Mouse (Mus musculus) CH12F3 (cell line): ENCODE measurements at regions not wholly inside any gene's neighbourhood (a gene's known extent, or its start where the extent isn't known, plus 50 kb on each side); places are given as distances from the start of the nearest gene placed in this dataset.
"Not testable (repeated sequence)": the region's sequence is repeated elsewhere in the genome, so short reads cannot be mapped to it uniquely, and the experiment has no call there.

Experiments
- in situ Hi-C: fragments of 300-500 bp; cut with MboI; formaldehyde crosslinking; loops from 2 replicates; pipeline ENCODE4 v1.14.3; 2020; ENCODE audit warnings: low sequenced_read_pairs

DNA sequence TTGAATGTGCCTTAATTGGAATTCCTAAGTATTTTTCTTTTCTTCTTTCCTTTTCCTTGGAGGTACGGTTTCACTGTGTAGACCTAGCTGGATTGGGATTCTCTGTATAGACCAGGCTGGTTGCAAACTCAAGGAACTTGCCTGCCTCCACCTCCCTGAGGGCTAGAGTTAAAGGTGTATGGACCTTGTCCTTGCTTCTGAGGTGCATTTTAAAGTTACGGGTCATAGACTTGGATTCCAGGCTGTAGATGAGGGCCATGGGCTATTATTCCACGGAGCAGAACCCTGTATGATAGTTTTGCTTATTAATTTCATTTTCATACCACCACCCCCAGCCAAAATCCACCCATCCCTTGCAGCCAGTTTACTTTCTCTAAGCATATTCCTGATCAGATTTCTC is 50.7 kb upstream of the Wdr26 start:
- in situ Hi-C loops = no loop called here

DNA sequence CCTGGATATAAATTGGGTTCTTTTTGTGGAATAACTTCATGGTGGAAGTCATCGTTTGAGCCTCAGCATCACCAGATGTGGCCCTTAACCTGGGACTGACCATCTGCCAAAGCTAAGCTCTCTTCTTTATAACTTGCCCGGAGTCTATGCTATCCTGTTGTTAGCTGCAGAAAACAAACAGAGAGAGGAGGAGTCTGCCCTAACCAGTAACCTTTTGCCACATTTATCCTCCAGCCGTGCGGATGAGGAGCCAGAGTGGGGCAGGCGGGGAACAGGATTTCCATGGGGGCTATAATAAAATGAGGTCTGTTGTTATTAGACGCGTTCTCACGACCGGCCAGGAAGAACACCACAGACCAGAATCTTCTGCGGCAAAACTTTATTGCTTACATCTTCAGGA is 51.4 kb upstream of the Wdr26 start:
- in situ Hi-C loops = no loop called here

DNA sequence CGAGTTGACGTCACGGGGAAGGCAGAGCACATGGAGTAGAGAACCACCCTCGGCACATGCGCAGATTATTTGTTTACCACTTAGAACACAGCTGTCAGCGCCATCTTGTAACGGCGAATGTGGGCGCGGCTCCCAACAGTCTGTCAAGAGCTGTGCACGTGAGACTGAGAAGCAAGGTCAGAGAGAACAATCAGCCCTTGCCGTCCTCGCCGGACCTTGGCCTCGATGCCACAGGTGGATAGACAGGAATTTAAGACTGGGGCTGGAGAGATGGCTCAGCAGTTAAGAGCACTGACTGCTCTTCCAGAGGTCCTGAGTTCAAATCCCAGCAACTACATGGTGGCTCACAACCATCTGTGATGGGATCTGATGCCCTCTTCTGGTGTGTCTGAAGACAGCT is 58.7 kb upstream of the Wdr26 start:
- in situ Hi-C loops = loop anchor here (10.0 kb wide), 1 partner anchor 264 kb away; no protein-coding TSS in a partner anchor

DNA sequence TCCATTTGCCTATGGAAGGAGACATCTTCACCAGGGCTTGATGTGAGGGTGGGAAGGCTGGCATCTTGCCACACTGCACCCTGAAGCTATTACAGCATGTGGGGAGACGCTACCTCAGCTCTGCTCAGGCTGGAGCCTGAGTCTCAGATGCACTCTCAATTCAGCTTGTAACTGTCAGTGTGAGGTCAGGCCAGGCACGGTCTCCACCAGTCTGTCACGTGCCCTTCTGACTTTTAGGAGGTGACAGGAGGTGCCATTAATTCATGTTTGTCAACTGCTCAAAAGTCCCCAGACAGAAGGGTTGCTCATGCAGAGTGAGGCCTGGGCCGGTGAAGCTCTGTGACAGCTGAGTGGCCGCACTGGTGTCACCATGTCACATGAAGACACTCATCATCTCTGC is 59.4 kb upstream of the Wdr26 start:
- in situ Hi-C loops = loop anchor here (10.0 kb wide), 1 partner anchor 264 kb away; no protein-coding TSS in a partner anchor

DNA sequence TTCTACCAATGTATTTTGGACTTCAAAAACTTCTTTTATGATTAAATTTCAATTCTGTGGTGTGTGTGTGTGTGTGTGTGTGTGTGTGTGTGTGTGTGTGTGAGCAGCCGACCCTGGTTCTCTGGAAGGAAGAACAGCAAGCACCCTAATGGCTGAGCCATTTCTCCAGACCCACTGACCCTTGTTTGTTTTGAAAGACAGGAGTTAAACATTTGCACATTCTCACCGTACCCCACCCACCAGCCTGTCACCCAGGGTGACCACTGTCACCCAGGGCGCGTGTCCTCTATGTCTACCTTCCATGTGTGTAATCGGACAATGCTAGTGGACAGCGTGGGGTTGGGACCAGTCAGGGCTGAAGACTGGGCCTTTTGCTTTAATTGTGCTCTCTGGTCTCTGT is 60.0 kb upstream of the Wdr26 start:
- in situ Hi-C loops = loop anchor here (10.0 kb wide), 1 partner anchor 263 kb away; no protein-coding TSS in a partner anchor

DNA sequence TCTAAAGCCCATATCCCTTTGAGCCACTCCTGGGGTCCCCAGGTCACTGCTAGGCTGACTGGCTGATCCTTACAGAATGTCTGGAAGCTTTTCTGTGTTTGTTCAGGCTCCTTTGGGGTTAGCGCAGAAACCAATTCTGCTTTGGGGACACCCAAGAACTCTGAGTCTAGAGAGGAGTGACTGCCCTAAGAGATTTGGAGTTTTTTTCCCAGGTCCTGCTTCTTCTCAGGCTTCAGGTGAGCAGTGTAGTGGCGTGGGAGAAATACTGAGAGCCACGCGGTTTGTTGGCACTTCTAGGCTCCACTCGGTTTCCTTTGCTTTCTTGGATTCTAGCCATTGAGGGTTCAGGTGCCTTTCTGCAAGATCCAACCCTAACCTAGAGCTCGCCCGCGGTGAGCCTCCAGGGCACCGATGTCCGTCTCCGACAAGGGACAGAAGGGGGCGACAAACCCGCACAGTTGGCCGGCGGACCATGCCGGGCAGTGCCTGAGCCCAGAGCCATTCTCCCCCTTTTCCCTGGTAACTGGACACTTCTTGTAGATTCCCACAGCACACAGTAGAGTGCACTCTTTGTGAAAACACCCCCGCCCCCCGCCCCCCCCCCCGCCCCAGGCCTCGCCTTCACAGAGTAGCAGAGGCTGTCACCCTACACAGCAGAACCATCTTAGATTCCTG is 61.0 kb upstream of the Wdr26 start:
- in situ Hi-C loops = loop anchor here (10.0 kb wide), 1 partner anchor 262 kb away; no protein-coding TSS in a partner anchor

DNA sequence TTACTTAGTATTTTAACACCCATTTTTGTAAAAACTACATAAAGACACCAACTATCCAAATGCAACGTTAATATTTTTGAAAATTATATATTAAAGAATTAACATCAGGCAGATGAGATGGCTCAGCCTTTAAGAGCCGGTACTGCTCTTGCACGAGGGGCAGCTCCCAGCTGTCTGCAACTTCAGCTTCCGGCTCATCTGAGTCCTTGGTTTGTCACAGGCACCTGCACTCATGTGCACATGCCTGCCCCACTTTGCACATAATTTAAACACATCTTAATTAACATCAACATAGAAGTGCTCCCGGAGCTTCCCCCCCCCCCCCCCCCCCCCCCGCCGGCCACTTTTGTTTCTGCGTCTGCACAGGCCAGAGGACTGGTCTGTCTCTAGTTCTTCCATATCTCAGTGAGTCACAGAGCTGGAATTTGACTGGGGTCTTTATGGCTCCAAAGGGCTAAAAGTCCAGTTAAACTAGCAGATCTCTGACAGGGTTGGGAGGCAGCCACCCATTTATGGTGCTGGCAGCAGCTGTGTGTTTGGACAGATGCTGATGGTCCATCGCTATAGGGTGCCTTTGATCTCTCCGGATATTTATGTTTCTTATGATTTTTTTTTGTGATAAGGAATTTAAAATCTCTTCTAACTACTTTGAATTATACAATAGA is 61.9 kb upstream of the Wdr26 start:
- in situ Hi-C loops = loop anchor here (10.0 kb wide), 1 partner anchor 261 kb away; no protein-coding TSS in a partner anchor

DNA sequence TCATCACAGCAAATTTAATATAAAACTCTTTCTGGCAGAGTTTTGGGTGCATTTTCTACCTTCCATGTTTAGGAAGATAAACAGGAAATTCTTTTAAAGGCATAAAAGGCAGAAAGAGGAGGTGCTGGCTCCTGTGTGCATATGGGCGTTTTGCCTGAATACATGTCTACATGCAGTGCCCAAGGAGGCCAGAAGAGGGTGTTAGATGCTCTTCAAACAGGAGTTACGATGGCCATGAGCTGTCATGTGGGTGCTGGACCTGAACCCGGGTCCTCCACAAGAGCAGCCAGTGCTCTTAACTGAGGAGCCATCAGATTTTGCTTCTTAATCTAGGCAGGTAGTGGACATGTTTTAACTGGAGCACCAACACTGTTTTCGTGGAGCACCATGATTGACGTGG is 69.0 kb upstream of the Wdr26 start:
- in situ Hi-C loops = no loop called here

DNA sequence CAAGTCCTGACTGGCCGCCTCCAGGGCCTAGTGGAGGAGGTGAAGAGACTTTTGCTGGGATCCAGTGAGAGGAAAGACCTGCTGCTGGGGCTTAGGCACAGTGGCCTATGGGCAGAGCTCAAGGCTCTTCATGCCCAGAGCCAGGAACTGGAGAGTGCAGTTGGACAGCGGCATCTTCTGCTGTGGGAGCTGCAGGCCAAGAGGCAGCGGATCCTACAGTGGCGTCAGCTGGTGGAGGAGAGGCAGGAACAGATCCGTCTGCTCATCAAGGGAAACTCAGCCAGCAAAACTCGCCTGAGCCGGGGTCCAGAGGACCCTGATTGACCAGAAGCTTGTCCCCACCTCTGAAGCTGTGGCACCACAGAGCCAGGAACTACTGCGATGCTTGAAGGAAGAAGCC is 69.4 kb upstream of the Cnih3 start:
- in situ Hi-C loops = not testable (repeated sequence)

DNA sequence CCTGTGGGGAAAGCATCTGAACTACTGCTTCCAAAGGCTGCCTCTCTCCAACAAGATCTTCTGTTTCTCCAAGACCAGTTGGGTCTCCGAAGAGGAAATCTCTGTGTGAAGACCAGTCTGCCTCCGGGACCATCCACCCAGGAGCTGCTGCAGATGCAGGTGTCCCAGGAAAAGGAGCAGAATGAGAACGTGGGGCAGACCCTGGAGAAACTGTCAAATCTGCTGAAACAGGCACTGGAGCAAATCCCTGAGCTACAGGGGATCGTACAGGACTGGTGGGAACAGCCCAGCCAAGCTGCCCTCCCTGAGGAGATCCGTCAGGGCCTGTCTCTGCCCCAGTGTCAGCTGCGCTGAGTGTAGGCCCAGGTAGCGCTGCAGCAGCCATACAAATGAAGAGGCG is 68.9 kb upstream of the Cnih3 start:
- in situ Hi-C loops = not testable (repeated sequence)

DNA sequence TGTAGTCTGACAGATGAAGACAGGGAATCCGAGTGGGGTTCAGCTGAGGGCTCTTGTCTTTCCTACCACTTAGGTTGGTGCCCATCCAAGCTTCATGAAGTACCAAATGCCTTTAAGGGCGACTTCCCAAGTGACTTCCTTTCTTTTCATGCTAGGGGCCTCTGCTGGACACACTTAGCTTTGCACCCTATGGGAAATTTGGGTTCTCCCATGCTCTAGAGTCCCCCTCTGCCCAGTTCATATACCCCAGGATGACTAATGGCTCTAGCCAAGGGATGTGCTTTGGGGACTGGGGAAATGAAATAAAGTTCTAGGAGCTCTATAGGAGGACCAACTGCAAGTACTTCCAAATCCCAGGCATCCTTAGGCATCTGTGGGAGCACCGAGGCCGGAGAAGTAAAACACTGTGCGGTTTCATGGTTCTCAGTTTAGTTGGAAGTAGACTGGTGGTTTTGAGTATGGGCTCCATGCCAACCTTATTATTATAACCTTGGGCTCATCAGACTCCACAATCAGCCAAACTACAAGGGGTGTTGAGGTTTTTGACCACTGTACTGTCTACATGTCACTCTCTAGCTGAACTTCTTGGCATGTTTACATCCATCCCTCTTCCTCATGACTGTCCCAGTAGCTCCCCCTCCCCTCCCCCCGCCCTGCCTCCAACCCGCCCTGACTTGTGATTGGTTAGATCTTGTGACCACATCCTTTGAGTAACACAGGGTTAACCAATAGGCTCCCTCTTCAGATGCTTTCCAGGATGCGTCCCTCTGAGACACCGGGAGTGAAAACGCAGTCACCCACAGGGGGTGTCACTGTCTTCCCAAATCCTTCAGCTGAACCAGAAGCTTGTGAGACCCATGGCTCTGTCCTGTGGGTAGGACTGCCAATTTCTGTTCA is 67.9 kb upstream of the Cnih3 start:
- in situ Hi-C loops = no loop called here

DNA sequence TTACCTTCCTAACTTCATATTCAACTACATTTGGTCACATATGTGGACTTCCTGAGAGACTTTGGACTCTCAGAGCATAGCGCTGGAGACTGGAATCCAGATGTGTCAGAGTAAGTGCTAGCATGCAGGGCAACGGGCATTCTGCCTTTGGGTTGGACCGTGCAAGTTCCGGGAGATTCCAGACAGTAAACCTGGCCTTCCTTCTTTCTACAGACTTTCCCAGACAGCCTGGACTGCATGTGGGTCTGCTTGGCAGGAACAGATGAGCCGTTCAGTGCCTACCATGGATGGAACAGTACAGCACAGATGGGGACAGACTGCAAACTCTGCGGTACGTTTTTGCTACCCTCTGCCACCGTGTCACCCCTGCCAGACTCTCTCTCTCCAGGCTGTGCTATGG is 66.8 kb upstream of the Cnih3 start:
- in situ Hi-C loops = no loop called here

DNA sequence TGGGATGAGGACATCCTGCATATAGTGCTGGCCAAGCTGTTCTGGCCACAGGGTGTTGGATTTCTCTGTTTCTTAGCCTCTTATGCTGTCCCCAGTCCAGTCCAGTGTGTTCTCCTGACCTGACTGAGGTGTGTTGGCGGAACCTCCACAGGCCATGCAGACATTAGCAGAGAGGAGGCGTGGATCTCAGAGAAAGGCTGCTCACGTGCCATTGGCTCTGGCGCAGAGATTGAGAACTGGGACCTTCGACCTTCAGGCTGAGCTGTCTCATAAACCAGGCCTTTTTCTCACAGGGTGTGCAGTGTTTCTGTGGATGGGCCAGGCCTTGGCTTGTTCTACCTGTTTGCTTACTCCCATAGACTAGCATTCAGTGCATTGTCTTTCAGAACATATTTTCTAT is 66.3 kb upstream of the Cnih3 start:
- in situ Hi-C loops = no loop called here

DNA sequence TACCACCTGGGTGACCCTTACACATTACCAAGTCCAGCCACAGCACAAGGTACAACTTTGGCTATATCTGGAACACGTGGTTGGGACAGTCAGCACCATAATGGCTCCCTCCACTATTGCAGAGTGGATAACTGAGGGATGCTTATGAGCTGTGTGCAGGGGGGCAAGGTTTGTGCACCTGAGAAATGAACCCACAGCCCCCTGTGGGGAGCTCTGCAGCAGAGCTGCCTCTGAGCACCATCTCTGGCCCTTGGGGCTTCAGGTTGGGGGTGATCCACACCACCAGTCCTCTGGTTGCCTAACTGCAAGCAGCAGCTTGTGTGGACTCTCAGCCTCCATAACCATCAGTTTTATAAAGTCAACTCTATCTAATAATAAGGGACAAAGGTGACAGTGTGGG is 65.3 kb upstream of the Cnih3 start:
- in situ Hi-C loops = no loop called here

DNA sequence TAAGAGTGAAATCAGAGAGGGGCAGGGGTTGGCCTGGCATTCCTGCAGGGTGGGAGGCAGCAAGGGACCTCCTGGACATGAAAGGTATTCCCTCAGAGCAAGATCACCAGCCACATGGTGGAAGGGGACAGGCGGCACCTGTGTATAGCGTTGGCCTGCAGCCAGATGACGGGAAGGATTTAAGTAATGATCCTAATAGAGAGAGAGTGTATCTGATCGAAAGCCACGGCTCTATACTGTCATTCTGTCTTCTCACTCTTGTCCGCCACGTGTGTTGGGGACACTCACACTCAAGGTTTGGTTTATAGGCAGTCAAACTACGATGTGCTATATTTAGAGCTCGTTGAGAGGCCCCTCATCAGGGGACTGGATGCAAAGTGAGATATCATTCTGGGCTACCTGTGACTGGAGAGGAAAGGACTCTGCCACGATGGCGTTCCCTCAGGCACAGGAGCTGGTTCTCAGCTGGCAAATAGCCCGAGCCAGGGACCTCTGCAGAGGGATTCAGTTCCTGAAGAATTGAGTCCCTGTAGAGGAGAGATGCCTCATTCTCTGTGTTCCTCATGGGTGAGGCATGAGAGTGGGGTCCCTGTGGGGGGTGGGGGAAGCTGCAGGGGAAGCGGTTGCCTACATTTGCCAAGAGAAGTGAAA is 62.9 kb upstream of the Cnih3 start:
- in situ Hi-C loops = no loop called here

DNA sequence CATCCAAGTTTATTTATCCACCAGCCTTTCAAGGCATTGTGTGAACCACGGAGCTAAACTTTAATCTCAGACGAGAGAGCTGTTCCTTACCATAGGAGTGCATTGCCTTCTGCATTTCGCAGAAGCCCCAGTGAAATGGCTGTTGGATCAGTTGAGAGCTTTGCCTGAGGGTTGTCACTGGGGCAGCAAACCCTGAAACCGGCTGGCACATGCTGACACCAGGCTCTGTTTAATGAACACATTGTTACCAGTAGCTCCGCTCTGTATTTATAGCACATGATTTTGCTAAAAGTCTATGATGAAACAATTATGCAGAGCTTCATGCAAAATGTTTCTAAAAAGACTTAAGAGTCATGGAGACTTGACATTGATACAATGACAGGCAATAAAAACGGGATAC is 61.2 kb upstream of the Cnih3 start:
- in situ Hi-C loops = no loop called here

DNA sequence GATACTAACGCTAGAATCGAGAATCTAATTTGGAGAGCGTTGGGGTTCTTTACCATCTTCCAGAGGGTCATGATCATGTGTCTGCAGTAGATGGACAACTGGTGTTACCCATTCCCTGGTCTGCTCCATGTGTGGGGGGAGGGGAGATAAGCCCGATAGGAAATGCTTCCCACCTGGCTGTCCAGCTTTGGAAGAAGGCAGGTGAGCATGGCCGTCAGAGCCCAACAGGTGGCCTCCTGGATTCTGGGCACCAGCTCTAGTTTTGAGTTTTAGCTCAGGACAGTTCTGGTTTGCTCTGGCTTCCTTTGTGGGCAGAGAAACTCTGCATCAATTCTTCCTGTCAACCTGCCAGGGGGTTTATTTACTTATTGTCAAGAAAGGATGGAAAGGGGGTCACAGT is 60.5 kb upstream of the Cnih3 start:
- in situ Hi-C loops = no loop called here

DNA sequence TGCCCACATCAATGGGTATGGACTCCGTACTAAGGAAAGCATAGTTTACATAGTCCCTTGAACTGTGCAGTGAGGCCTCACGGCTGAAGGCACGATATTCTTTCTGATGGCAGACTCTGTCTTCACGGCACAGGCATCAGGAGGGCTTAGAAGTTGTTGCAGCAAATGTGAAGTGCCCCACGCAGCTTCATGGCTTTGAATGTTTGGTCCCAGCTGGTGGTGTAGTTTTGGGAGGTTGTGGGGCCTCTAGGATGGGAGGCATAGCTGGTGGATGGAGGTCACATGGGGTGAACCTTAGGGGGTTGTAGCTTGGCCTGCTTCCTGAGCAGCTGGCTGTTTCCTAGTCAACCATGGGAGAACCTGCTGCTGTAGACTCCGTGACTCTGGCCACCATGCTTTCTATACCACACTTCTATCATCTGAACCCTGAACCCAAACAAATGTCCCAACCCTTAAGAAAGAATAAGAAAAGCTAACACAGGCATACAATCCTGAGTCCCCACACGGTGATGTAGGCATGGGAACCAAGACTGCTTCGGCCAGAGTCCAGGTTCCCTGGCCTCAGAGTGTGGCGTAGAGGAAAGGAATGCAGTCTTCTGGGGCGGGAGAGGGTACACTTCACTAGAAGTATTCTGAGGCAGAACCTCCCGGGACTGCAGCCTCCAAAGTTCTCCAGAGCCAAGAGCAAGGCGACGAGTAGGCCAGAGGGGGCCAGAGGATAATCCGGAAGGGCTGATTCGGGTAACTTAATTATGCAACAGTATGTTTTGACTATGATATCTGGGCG is 59.2 kb upstream of the Cnih3 start:
- in situ Hi-C loops = no loop called here

DNA sequence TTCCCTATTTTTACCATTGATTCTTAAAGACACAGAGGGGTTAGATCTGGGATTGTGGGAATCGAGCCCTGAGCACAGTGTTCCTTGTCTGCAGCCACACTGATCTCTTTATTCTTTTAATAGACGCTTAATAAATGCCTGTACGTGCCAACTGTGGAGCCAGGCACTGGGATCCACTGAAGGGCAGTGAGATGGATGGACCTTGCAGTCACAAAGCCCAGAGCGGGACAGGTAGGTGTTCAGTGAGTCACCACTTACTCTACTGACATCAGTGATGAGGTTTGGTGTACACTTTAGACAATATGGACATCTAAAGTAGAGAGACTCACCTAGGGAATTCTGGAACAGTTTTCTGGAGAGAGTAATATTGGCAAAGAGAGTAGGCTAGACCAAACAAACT is 56.8 kb upstream of the Cnih3 start:
- in situ Hi-C loops = no loop called here

DNA sequence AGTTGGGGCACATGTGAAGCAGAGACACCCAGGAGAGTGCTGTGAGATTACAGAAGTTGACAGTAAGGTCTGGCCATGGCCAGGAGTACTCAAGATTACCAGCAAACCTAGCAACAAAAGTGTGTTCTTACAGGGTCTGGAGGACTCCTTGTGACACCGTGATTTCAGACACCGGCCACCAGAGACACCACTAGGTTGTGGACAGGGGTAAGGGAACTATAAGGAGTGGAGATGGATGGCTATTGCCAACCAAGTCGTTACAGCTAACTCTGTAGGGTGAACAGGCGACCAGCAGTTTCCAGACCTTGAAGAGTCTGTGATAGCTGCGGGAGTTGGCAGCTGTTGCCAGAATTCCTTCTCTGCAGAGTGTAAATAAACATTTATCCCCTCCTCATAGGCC is 54.4 kb upstream of the Cnih3 start:
- in situ Hi-C loops = no loop called here
